Mouse (Mus musculus): ENCODE measurements at regions not wholly inside any gene's neighbourhood (a gene's known extent, or its start where the extent isn't known, plus 50 kb on each side); places are given as distances from the start of the nearest gene placed in this dataset.

GRCm38 (mm10) chr1:34642304-34642893, 62.9 kb downstream of the Amer3 start:
- Histone ChIP-seq H3K27ac (ENCODE audit: low read length) (no peak overlapping the region), H3K4me1 (ENCODE audit: control insufficient read depth, insufficient read depth, low read length) (no peaks in the 10 kb centered on the region), H3K9ac (ENCODE audit: low read length) (no peak overlapping the region), H3K9me3 (replicated peaks; ENCODE audit: control insufficient read depth, low read length) (no peaks in the 10 kb centered on the region), H3K4me3 (replicated peaks; ENCODE audit: low read length) (no peak overlapping the region), H3K27me3 (ENCODE audit: control insufficient read depth, insufficient read depth, low read length) (no peaks in the 10 kb centered on the region), H3K4me2 (ENCODE audit: low read depth, low read length) (no peak overlapping the region), H3K36me3 (ENCODE audit: control insufficient read depth, insufficient read depth, low read length) (no peaks in the 10 kb centered on the region)
- 34% methylated on average over 13 of the region's 13 CpGs for WGBS
- ATAC-seq (ENCODE audit: insufficient read depth, low FRiP score) = peak; percentile 47; the same call in 1 of the 2 replicates

- Histone ChIP-seq H3K27me3 (ENCODE audit: control insufficient read depth, insufficient read depth, low read length) (no peaks in the 10 kb centered on the region), H3K36me3 (ENCODE audit: control insufficient read depth, insufficient read depth, low read length) (no peaks in the 10 kb centered on the region), H3K4me3 (replicated peaks; ENCODE audit: low read length) (no peak overlapping the region), H3K9ac (ENCODE audit: low read length) (no peak overlapping the region), H3K4me2 (ENCODE audit: low read depth, low read length) (no peak overlapping the region), H3K4me1 (ENCODE audit: control insufficient read depth, insufficient read depth, low read length) (no peaks in the 10 kb centered on the region), H3K9me3 (replicated peaks; ENCODE audit: control insufficient read depth, low read length) (no peaks in the 10 kb centered on the region), H3K27ac (ENCODE audit: low read length) (no peak overlapping the region)
- no peak for ATAC-seq (ENCODE audit: insufficient read depth, low FRiP score)
- WGBS = 85% methylated on average over 10 of the region's 10 CpGs
Measured at GRCm38 (mm10) chr1:34653963-34654644, 74.6 kb downstream of the Amer3 start.

- no peak overlapping the region for H3K4me3 ChIP-seq (replicated peaks; ENCODE audit: low read length)
- ATAC-seq (ENCODE audit: insufficient read depth, low FRiP score) = no peak
- no peaks in the 10 kb centered on the region for H3K4me1 ChIP-seq (ENCODE audit: control insufficient read depth, insufficient read depth, low read length)
- no peaks in the 10 kb centered on the region for H3K27me3 ChIP-seq (ENCODE audit: control insufficient read depth, insufficient read depth, low read length)
- H3K27ac ChIP-seq (ENCODE audit: low read length) = no peak overlapping the region
- H3K36me3 ChIP-seq (ENCODE audit: control insufficient read depth, insufficient read depth, low read length) = no peaks in the 10 kb centered on the region
- no peak overlapping the region for H3K4me2 ChIP-seq (ENCODE audit: low read depth, low read length)
- no peaks in the 10 kb centered on the region for H3K9me3 ChIP-seq (replicated peaks; ENCODE audit: control insufficient read depth, low read length)
- H3K9ac ChIP-seq (ENCODE audit: low read length) = no peak overlapping the region
Measured at GRCm38 (mm10) chr1:34657481-34657880, 78.0 kb downstream of the Amer3 start.

- no peaks in the 10 kb centered on the region for H3K27me3 ChIP-seq (ENCODE audit: control insufficient read depth, insufficient read depth, low read length)
- H3K9me3 ChIP-seq (replicated peaks; ENCODE audit: control insufficient read depth, low read length) = no peaks in the 10 kb centered on the region
- H3K4me1 ChIP-seq (ENCODE audit: control insufficient read depth, insufficient read depth, low read length) = no peaks in the 10 kb centered on the region
- H3K27ac ChIP-seq (ENCODE audit: low read length) = no peak overlapping the region
- no peak overlapping the region for H3K4me2 ChIP-seq (ENCODE audit: low read depth, low read length)
- H3K36me3 ChIP-seq (ENCODE audit: control insufficient read depth, insufficient read depth, low read length) = no peaks in the 10 kb centered on the region
- no peak overlapping the region for H3K9ac ChIP-seq (ENCODE audit: low read length)
- WGBS = 69% methylated on average over 4 of the region's 4 CpGs
- no peak overlapping the region for H3K4me3 ChIP-seq (replicated peaks; ENCODE audit: low read length)
- no peak for ATAC-seq (ENCODE audit: insufficient read depth, low FRiP score)
Measured at GRCm38 (mm10) chr1:34663875-34664547, 84.6 kb downstream of the Amer3 start.

- no peak overlapping the region for H3K4me2 ChIP-seq (ENCODE audit: low read depth, low read length)
- no peaks in the 10 kb centered on the region for H3K9me3 ChIP-seq (replicated peaks; ENCODE audit: control insufficient read depth, low read length)
- no peaks in the 10 kb centered on the region for H3K4me1 ChIP-seq (ENCODE audit: control insufficient read depth, insufficient read depth, low read length)
- WGBS = 70% methylated on average over 11 of the region's 11 CpGs
- H3K36me3 ChIP-seq (ENCODE audit: control insufficient read depth, insufficient read depth, low read length) = no peaks in the 10 kb centered on the region
- H3K27ac ChIP-seq (ENCODE audit: low read length) = no peak overlapping the region
- H3K27me3 ChIP-seq (ENCODE audit: control insufficient read depth, insufficient read depth, low read length) = no peaks in the 10 kb centered on the region
- H3K4me3 ChIP-seq (replicated peaks; ENCODE audit: low read length) = no peak overlapping the region
- peak; percentile 78; the same call in 1 of the 2 replicates for ATAC-seq (ENCODE audit: insufficient read depth, low FRiP score)
- H3K9ac ChIP-seq (ENCODE audit: low read length) = no peak overlapping the region
Measured at GRCm38 (mm10) chr1:34664816-34665511, 85.5 kb downstream of the Amer3 start.

GRCm38 (mm10) chr1:34665512-34665854, 86.0 kb downstream of the Amer3 start:
- WGBS = 76% methylated on average over 5 of the region's 5 CpGs
- Histone ChIP-seq H3K36me3 (ENCODE audit: control insufficient read depth, insufficient read depth, low read length) (no peaks in the 10 kb centered on the region), H3K27ac (ENCODE audit: low read length) (no peak overlapping the region), H3K4me3 (replicated peaks; ENCODE audit: low read length) (no peak overlapping the region), H3K27me3 (ENCODE audit: control insufficient read depth, insufficient read depth, low read length) (no peaks in the 10 kb centered on the region), H3K9ac (ENCODE audit: low read length) (no peak overlapping the region), H3K9me3 (replicated peaks; ENCODE audit: control insufficient read depth, low read length) (no peaks in the 10 kb centered on the region), H3K4me2 (ENCODE audit: low read depth, low read length) (no peak overlapping the region), H3K4me1 (ENCODE audit: control insufficient read depth, insufficient read depth, low read length) (no peaks in the 10 kb centered on the region)
- ATAC-seq (ENCODE audit: insufficient read depth, low FRiP score) = no peak

- Histone ChIP-seq H3K4me3 (replicated peaks; ENCODE audit: low read length) (no peak overlapping the region), H3K4me2 (ENCODE audit: low read depth, low read length) (no peak overlapping the region), H3K9ac (ENCODE audit: low read length) (no peak overlapping the region), H3K9me3 (replicated peaks; ENCODE audit: control insufficient read depth, low read length) (no peaks in the 10 kb centered on the region), H3K27ac (ENCODE audit: low read length) (no peak overlapping the region), H3K4me1 (ENCODE audit: control insufficient read depth, insufficient read depth, low read length) (no peaks in the 10 kb centered on the region), H3K36me3 (ENCODE audit: control insufficient read depth, insufficient read depth, low read length) (no peaks in the 10 kb centered on the region), H3K27me3 (ENCODE audit: control insufficient read depth, insufficient read depth, low read length) (no peaks in the 10 kb centered on the region)
- 87% methylated on average over 13 of the region's 13 CpGs for WGBS
- no peak for ATAC-seq (ENCODE audit: insufficient read depth, low FRiP score)
Measured at GRCm38 (mm10) chr1:34666226-34666662, 86.8 kb downstream of the Amer3 start.

GRCm38 (mm10) chr1:34677105-34677741, 97.8 kb downstream of the Amer3 start:
- peak overlapping the region; percentile 91; the same call in 1 of the 2 replicates for H3K4me2 ChIP-seq (ENCODE audit: low read depth, low read length)
- no peaks in the 10 kb centered on the region for H3K9me3 ChIP-seq (replicated peaks; ENCODE audit: control insufficient read depth, low read length)
- no peaks in the 10 kb centered on the region for H3K36me3 ChIP-seq (ENCODE audit: control insufficient read depth, insufficient read depth, low read length)
- peaks cover 19% of the 10 kb centered on the region for H3K4me1 ChIP-seq (ENCODE audit: control insufficient read depth, insufficient read depth, low read length)
- no peak overlapping the region for H3K9ac ChIP-seq (ENCODE audit: low read length)
- WGBS = 39% methylated on average over 12 of the region's 12 CpGs
- peaks cover 33% of the 10 kb centered on the region for H3K27me3 ChIP-seq (ENCODE audit: control insufficient read depth, insufficient read depth, low read length)
- 0 out of 2 replicates have a peak overlapping the region, but pooled peaks have one; percentile 53 for H3K4me3 ChIP-seq (replicated peaks; ENCODE audit: low read length)
- H3K27ac ChIP-seq (ENCODE audit: low read length) = no peak overlapping the region
- no peak for ATAC-seq (ENCODE audit: insufficient read depth, low FRiP score)

Measured in stomach, embryonic 16.5 days (tissue).